Mouse (Mus musculus) v-Abl transformed pro-B cells (cell line): Measurements from ENCODE around the gene Olfr345.

ENCODE experiments used
- in situ Hi-C, 2 experiments: fragments of 400-800 bp; cut with MboI; formaldehyde crosslinking; loops; one replicate each; pipeline ENCODE4 v1.15.1; 2025; ENCODE audit not compliant: unreplicated experiment in 2 of 2

The Olfr345 gene

GRCm38 (mm10) chr2:36639741-36640140 lies at the start of gene Olfr345:
TSS of gene Olfr345 (plus strand) at chr2:36640041.
- in situ Hi-C loops = no loop called here

DNA sequence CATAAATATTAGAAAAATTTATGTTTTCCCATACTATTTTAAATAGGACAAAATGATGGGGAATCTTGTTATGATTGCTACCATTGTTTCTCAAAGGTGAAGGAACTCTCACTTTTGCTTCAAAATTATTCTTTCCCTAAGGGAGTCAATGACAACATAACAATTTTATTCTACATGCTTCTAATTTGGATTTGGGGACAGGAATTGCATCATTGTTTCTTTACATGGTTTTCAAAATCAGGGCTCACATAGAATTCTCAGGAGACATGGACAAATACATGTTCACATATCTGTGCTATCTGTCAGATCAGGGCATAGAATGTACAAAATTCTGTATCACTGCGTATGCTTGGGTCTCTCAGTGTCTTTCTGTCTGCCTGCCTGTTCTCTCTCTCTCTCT lies 45.6 kb downstream of the Olfr345 start, which contains the start of gene Olfr346:
TSS of gene Olfr346 (plus strand) at position 301 of the 400 bp plus-strand sequence.
- in situ Hi-C loops = no loop called here
